Mouse (Mus musculus): Measurements from ENCODE around the gene Plce1.
"Not testable (repeated sequence)": the region's sequence is repeated elsewhere in the genome, so short reads cannot be mapped to it uniquely, and the experiment has no call there.

Gene Plce1

GRCm38 (mm10) chr19:38504597-38504996 lies 23.7 kb downstream of the Plce1 start:
- no peak for DNase-seq

- no peak for DNase-seq
Measured at GRCm38 (mm10) chr19:38506131-38506530, 25.2 kb downstream of the Plce1 start.

- DNase-seq, result no peak
Measured at GRCm38 (mm10) chr19:38507251-38507965, 26.5 kb downstream of the Plce1 start.

GRCm38 (mm10) chr19:38507966-38508625 lies 27.2 kb downstream of the Plce1 start:
- no peak for DNase-seq

- no peak for DNase-seq
Measured at GRCm38 (mm10) chr19:38514417-38515184, 33.7 kb downstream of the Plce1 start.

GRCm38 (mm10) chr19:38526855-38527254 lies 45.9 kb downstream of the Plce1 start:
- no peak for DNase-seq

- no peak for DNase-seq
Measured at GRCm38 (mm10) chr19:38527475-38527874, 46.6 kb downstream of the Plce1 start.

- DNase-seq, result no peak
Measured at GRCm38 (mm10) chr19:38533230-38533629, 52.3 kb downstream of the Plce1 start.

GRCm38 (mm10) chr19:38539338-38539737 lies 58.4 kb downstream of the Plce1 start:
- no peak for DNase-seq

- no peak for DNase-seq
Measured at GRCm38 (mm10) chr19:38540549-38540948, 59.6 kb downstream of the Plce1 start.

- no peak for DNase-seq
Measured at GRCm38 (mm10) chr19:38549487-38550058, 68.7 kb downstream of the Plce1 start.

GRCm38 (mm10) chr19:38553551-38553950 lies 72.6 kb downstream of the Plce1 start:
- no peak for DNase-seq

- no peak for DNase-seq
Measured at GRCm38 (mm10) chr19:38555399-38555798, 74.5 kb downstream of the Plce1 start.

- no peak for DNase-seq
Measured at GRCm38 (mm10) chr19:38558816-38559215, 77.9 kb downstream of the Plce1 start.

GRCm38 (mm10) chr19:38561887-38562286 lies 81.0 kb downstream of the Plce1 start:
- DNase-seq, result not testable (repeated sequence)

GRCm38 (mm10) chr19:38566156-38566555 lies 85.2 kb downstream of the Plce1 start:
- DNase-seq, result no peak

GRCm38 (mm10) chr19:38566752-38567151 lies 85.8 kb downstream of the Plce1 start:
- no peak for DNase-seq

GRCm38 (mm10) chr19:38567331-38567730 lies 86.4 kb downstream of the Plce1 start:
- no peak for DNase-seq

GRCm38 (mm10) chr19:38578554-38579146 lies 97.7 kb downstream of the Plce1 start:
- no peak for DNase-seq

GRCm38 (mm10) chr19:38582861-38583260 lies 102.0 kb downstream of the Plce1 start:
- DNase-seq, result no peak

- no peak for DNase-seq
Measured at GRCm38 (mm10) chr19:38587559-38587958, 106.7 kb downstream of the Plce1 start.

- no peak for DNase-seq
Measured at GRCm38 (mm10) chr19:38589466-38589865, 108.6 kb downstream of the Plce1 start.

- no peak for DNase-seq
Measured at GRCm38 (mm10) chr19:38589941-38590340, 109.0 kb downstream of the Plce1 start.

Measured in thymus, adult 18-20 months (tissue).